Comparison of ENCODE assay signal across 8 mouse cellular contexts in the genomic region with DNA sequence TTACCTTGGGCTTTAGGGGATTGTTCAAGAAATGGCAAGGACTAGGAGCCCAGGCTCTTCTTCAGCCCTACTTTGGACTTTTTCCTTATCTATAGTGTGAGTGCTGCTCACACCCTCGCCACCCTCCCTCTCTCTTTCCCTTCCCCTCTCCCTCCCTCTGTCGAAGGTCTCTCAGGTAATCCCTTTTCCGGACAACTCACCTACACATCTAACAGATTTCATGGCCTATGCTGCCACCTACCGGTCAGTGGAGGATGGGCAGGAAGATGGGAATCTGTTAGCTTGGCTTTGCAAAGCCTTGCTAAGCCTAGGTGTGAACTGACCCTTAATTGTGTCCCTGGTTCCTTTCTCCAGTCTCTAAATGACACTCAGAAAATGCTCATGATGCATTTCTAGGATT. TPM values are rescaled to one million over a fixed set of nuclear protein-coding genes. Genes with fewer than 3 reads are reported as not detected.
DNase-seq lines count a peak whose midpoint lies in the region; TF ChIP-seq lines count a peak whose summit lies in the region.

No protein-coding gene starts in this region.

- H3K27me3 ChIP-seq in MEL (ENCODE audit: control insufficient read depth in 1 of 2, insufficient read depth in 2 of 2, low read length in 2 of 2) = no peaks in the 10 kb centered on the region

- intact Hi-C loops in gastrocnemius, adult 2 months (cut with DNase I) = loop anchor here (1.0 to 2.0 kb wide), 3 partner anchors 22 to 151 kb away; a partner anchor contains a TSS

- no peaks in the 10 kb centered on the region for H3K4me1 ChIP-seq in MEL (ENCODE audit: control insufficient read depth in 1 of 2, insufficient read depth in 2 of 2, low read length in 2 of 2)

- no peak for TF ChIP-seq EP300 in MEL (IDR thresholded peaks at IDR 0.05; ENCODE audit: low read depth in 1 of 2, low read length in 2 of 2)

- H3K9ac ChIP-seq in MEL (ENCODE audit: control insufficient read depth, low read depth, low read length, poor library complexity, severe bottlenecking) = no peak overlapping the region

- no peak overlapping the region for H3K4me3 ChIP-seq in MEL (ENCODE audit: control insufficient read depth in 1 of 2, insufficient read depth in 1 of 2, low read depth in 2 of 2, low read length in 2 of 2)
- H3K4me3 ChIP-seq in gastrocnemius, adult 2 months = peak overlapping the region; percentile 67

- H3K9me3 ChIP-seq in MEL (replicated peaks; ENCODE audit: insufficient read depth, low read length) = no peaks in the 10 kb centered on the region

- TF ChIP-seq RAD21 in MEL (IDR thresholded peaks at IDR 0.05; ENCODE audit: low read depth, low read length) = peak; percentile 96

- no peaks in the 10 kb centered on the region for H3K79me2 ChIP-seq in MEL (ENCODE audit: control insufficient read depth, insufficient read depth, low read length, poor library complexity)

- TF ChIP-seq POLR2A in MEL (IDR thresholded peaks at IDR 0.05; ENCODE audit: control insufficient read depth in 1 of 2, insufficient read depth in 1 of 2, low read depth in 1 of 2, low read length in 2 of 2, poor library complexity in 1 of 2) = no peak

- H3K36me3 ChIP-seq in MEL (ENCODE audit: control insufficient read depth in 1 of 2, insufficient read depth in 2 of 2, low read length in 2 of 2) = no peaks in the 10 kb centered on the region

- TF ChIP-seq CTCF in MEL (IDR thresholded peaks at IDR 0.05 in 2 of 3, conservative IDR thresholded peaks at IDR 0.05 in 1 of 3; ENCODE audit: control insufficient read depth in 1 of 3, insufficient read depth in 1 of 3, low read depth in 2 of 3, low read length in 3 of 3, poor library complexity in 1 of 3, severe bottlenecking in 1 of 3) = peak; percentile 91 to 97 (median 92)
- peak; percentile 96 for TF ChIP-seq CTCF in gastrocnemius, adult 2 months (IDR thresholded peaks at IDR 0.05)

- DNase-seq in A20 (ENCODE audit: low read depth, low spot score) = peak; percentile 80
- DNase-seq in MEL (ENCODE audit: low read depth, low spot score) = peak; percentile 71
- DNase-seq in cerebellum, postnatal 25 days = peak; percentile 93
- peak; percentile 81 for DNase-seq in gastrocnemius, adult 2 months
- peak; percentile 93 for DNase-seq in kidney, adult 9 months
- DNase-seq in lung, postnatal 14 days = peak; percentile 90
- DNase-seq in retina, postnatal 1 day = peak; percentile 89
- peak; percentile 76 to 85 for DNase-seq in urinary bladder, postnatal 36 days (ENCODE audit: low spot score in 2 of 2)

- H3K27ac ChIP-seq in MEL (ENCODE audit: control insufficient read depth, low read depth, low read length) = no peak overlapping the region
- H3K27ac ChIP-seq in gastrocnemius, adult 2 months = peak overlapping the region; percentile 97

TF ChIP-seq in MEL, 35 proteins besides CTCF, POLR2A, EP300 and RAD21:
- TF ChIP-seq ZNF384 (IDR thresholded peaks at IDR 0.05; ENCODE audit: low read depth, low read length) (no peak), SMC3 (IDR thresholded peaks at IDR 0.05; ENCODE audit: low read depth, low read length) (peak; percentile 85), ZC3H11A (IDR thresholded peaks at IDR 0.05; ENCODE audit: low read depth, low read length) (peak; percentile 82)

RNA-seq across cellular contexts. Expression of a gene that starts 19.4 kb away (rescaled TPM):
- total RNA-seq in MEL (2012; rRNA removed) = 0.58 and 0.78 TPM in 2 replicates
- polyA plus RNA-seq in MEL (2012; ENCODE audit: insufficient read depth in 1 of 2, insufficient read length in 2 of 2, low read depth in 1 of 2, low replicate concordance in 2 of 2, missing spikeins in 1 of 2) = 1 to 10 TPM in 1 of 2 experiments, not detected in 1; 5.1 TPM
- 10 to 100 TPM; 38.3 to 43.6 TPM for total RNA-seq in gastrocnemius, adult 2 months (2021)

RNA-seq across cellular contexts. Expression of a gene that starts 47.2 kb away (rescaled TPM):
- total RNA-seq in MEL (2012; rRNA removed) = not detected in 2 replicates
- polyA plus RNA-seq in MEL (2012; ENCODE audit: insufficient read depth in 1 of 2, insufficient read length in 2 of 2, low read depth in 1 of 2, low replicate concordance in 2 of 2, missing spikeins in 1 of 2) = not detected
- under 1 TPM; 0.22 to 0.23 TPM for total RNA-seq in gastrocnemius, adult 2 months (2021)

RNA-seq across cellular contexts. Expression of a gene that starts 59.7 kb away (rescaled TPM):
- total RNA-seq in MEL (2012; rRNA removed) = not detected in 2 replicates
- under 1 TPM in 1 of 2 experiments, not detected in 1; 0.18 TPM for polyA plus RNA-seq in MEL (2012; ENCODE audit: insufficient read depth in 1 of 2, insufficient read length in 2 of 2, low read depth in 1 of 2, low replicate concordance in 2 of 2, missing spikeins in 1 of 2)
- not detected for total RNA-seq in gastrocnemius, adult 2 months (2021)

Comparison
In these comparisons a context has a peak if more than half of its experiments do, and no peak if none do; other contexts are left out.
1. RNA of a gene that starts 19.4 kb away (total RNA-seq): 38.3 to 43.6 TPM in gastrocnemius, adult 2 months; 0.58 to 0.78 TPM in MEL; every median in the first group is over 10 times any median in the second.
2. Peak in every context shown above with its lines, with median percentiles within 50 percentile points of each other: DNase-seq.